Mouse (Mus musculus): ENCODE measurements at regions not wholly inside any gene's neighbourhood (a gene's known extent, or its start where the extent isn't known, plus 50 kb on each side); places are given as distances from the start of the nearest gene placed in this dataset.

DNA sequence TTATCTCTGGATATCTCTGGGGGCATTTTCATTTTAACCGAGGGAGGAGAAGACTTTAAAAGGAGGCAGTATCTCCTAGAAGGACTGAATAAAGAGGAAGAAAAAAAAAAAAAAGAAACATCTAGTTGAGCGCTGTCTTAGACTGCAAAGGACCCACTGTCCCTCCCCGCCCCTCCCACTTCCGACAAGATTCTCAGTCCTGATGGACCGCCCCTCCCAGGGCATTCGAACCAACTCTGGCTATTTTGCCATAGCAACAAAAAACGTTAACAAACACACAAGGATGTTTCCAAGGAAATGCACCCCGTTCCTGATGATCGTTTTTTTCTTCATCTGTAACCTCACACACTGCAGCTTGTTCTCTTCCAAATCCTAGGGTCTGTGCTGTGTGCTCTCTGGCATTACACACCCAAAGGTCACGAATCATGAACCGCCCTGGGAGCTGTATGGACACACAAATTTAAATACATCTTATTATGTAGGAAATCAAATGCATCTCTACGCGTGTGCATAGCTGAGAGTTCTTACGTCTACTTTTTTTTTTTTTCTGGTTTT lies 75.8 kb downstream of the Rnd3 start:
- DNase-seq (ENCODE audit: low spot score in 2 of 2): no peak

DNA sequence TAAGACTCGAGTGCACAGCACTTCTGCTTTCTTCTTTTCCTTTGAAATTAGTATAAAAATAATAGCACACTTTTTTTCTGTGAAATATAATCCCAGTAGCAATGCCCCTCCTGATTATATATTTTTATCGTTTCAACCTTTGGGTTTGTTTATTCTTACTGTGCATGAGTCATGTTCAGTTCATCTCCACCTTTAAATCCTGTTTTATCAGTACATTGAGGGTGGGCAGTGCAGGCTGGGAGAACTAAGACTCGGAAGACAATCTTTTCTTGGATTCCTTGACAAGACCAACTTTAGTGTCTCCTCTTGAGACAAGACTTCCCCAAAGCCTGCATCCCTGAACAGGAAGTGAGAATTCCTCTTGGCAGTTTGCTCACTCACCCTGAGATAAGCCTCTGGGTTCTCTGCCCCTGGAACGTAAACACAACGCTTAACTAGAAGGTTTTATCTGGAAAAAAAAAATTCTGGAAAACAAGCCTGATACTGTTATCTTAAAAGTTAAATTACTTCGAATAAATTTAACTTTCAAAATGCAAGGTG lies 76.5 kb downstream of the Rnd3 start:
- no peak for DNase-seq (ENCODE audit: low spot score in 2 of 2)

GRCm38 (mm10) chr2:51070902-51071301 lies 78.0 kb downstream of the Rnd3 start:
- no peak for DNase-seq (ENCODE audit: low spot score in 2 of 2)

DNA sequence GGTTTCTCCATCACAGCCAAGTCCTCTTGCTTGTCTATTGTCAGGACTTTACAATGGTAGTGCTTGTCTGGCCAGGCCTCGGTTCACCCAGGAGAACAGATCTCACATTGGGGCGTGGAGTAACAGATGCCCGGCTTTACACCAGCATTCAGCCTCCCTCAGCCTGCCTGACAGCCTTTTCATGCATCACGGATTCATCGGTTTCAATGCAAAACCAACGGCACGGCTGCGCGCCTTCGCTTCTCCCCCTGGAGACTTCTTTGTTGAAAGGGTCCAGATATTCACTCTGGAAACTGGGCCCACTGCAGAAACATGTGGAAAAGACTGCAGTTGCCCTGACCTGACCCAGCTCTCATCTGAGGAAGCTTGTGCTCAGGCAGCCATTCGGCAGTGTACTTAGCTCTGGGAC lies 82.5 kb downstream of the Rnd3 start:
- peak; percentile 12 to 17 for DNase-seq (ENCODE audit: low spot score in 2 of 2)

- DNase-seq (ENCODE audit: low spot score in 2 of 2): no peak
Observed at GRCm38 (mm10) chr2:51065821-51066220, 83.1 kb downstream of the Rnd3 start.

DNA sequence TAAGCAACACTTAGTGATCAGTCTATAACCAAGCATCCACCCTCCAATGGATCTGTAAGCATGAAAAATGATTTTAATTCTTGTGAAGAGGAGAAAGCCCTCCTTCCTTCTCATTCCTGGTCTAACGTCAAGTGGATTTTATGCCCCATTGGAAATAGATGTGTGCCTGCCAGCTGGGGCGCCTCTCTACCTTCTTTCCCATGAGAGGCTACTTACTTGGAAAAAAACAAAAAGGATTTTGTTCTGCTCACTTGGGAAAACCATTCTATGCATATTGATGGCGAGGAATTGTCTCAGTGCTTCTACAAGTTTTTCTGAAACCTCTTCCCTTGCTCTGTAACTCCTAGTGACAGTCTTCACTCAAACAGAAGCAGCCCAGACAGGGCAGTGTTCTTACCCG lies 84.1 kb downstream of the Rnd3 start:
- DNase-seq (ENCODE audit: low spot score in 2 of 2): no peak

DNA sequence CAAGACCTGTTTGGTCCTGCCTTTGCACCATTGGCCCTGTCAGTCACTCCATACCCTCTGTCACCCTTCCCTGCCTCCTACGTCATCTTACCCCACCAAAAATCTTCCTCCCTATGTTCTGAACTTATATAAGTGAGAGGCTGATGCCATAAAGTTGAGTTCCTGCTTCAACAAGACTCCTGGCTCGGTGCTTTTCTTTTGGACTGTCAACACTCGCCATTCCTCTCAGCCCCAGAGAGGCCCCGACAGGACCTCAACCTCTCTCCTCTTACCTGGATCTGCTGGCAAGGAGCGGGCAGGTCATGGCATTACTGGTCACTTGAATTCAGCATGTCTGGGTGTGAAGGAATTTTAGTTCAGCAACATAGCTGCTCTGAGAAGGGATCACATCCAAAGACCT lies 86.9 kb downstream of the Rnd3 start:
- no peak for DNase-seq (ENCODE audit: low spot score in 2 of 2)

GRCm38 (mm10) chr2:51058158-51058557 lies 90.8 kb downstream of the Rnd3 start:
- no peak for DNase-seq (ENCODE audit: low spot score in 2 of 2)

DNA sequence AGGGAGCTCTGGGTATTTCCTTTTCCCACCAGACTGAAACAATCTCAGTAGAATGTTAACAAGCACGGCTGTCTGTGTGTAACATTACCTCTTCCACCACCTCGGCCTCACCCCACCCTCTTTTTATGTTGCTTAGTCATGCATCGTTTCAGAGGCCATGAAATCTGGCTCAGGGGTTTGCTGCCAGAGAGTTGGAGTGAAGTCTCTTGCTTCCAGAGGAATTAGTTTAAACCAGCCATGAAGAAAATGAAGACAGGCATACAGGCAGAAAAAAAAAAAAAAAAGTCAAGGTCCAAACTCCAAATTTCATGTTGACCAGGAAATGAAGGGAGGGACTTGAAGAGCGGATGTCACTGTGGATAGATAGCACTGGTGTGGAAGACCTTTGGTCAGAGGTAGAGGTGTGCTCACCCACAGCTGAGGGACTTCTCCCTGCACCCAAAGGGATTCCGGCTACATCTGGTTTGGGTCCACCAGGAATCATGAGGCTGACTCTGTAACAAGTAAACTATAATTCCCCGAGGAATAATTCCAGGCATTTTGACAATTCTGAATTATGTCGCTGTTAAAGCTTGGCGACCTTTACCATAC lies 92.7 kb downstream of the Rnd3 start:
- DNase-seq (ENCODE audit: low spot score in 2 of 2): no peak

GRCm38 (mm10) chr2:51055339-51055738 lies 93.6 kb downstream of the Rnd3 start:
- DNase-seq (ENCODE audit: low spot score in 2 of 2): no peak

DNA sequence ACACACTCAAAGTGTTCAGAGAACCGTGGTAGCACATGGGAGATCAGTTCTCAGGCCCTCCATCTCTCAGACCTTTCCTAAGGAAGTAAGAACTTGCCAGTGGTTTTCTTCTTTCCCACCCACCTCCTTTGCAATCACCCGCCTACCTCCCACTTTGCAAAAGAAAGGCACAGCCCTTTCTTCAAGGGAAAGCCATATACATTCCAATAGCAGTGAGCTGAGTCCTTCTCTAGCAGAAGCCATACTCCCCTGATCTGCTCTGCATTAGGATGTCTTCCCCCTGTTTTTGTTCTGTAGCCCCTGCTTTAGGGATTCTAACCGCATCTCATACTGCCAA lies 99.1 kb downstream of the Rnd3 start:
- no peak for DNase-seq (ENCODE audit: low spot score in 2 of 2)

GRCm38 (mm10) chr2:51049101-51049833 lies 99.6 kb downstream of the Rnd3 start:
- DNase-seq (ENCODE audit: low spot score in 2 of 2): no peak

GRCm38 (mm10) chr2:51047520-51047919 lies 101.4 kb downstream of the Rnd3 start:
- no peak for DNase-seq (ENCODE audit: low spot score in 2 of 2)

DNA sequence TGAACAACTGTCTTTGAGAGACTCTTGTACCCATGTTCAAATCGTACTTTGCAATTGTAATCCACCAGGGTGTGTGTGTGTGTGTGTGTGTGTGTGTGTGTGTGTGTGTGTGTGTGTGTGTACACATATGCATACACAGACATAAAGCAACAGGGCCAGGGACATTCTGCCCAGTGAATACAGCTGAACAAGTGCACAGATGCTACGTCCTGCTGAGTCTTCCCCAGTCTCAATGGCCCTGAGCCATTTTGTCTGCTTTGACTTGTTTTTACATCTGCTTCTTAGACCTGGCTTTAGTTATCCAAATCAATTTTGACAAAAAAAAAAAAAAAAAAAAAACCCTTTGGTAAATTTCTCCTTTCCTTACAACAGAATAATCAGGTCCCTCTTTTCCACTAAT lies 103.3 kb downstream of the Rnd3 start:
- DNase-seq (ENCODE audit: low spot score in 2 of 2): no peak

- peak in 1 of 2 experiments; percentile 7 for DNase-seq (ENCODE audit: low spot score in 2 of 2)
Observed at GRCm38 (mm10) chr2:51041101-51041500, 107.8 kb downstream of the Rnd3 start.

- DNase-seq (ENCODE audit: low spot score in 2 of 2): no peak
Observed at GRCm38 (mm10) chr2:51038685-51039084, 110.2 kb downstream of the Rnd3 start.

DNA sequence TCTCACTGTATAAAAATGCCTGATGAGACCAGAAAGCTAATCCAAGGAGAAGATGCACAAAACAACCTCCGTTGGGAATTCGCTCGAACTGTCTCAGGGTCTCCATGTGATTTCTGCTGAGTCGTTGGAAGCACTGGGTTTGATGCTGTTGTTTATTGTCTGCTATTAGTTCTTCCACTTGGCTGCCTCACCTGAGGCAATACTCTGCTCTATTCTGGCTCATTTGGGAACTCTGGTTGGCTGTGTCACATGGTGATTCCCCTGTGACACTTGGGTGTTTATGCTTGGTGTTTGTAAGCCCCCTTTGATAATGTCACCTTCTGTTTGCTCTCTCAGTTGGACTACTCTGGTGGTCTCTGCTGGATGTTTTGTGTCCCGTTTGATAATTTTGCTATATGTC lies 111.9 kb downstream of the Rnd3 start:
- no peak for DNase-seq (ENCODE audit: low spot score in 2 of 2)

DNA sequence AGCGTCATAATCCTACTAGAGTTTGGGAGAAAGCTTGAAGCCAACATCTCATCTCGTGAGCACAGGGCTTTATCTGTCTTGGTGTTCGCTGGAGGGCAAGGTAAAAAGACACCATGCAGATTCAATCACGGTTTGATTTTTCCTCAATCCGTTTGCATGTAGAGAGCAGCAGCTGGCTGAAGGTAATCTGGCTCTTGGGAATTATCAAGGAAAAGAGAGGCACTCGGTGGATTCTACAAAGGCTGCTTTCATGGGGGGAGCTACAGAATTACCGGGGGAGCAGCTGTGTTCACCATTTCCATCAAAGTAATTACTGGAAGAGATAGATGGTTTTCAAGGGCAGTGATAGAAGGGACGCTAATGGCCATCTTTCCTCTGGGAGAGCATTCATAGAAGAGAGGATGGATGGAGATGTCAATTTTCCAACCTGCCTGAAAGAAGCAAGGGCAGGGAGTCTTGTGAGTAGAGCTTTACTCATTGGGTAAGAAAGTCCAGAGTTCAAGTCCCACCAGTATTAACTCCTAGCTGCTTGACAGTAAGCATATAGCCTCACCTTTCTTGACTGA lies 112.6 kb downstream of the Rnd3 start:
- no peak for DNase-seq (ENCODE audit: low spot score in 2 of 2)

- DNase-seq (ENCODE audit: low spot score in 2 of 2): no peak
Observed at GRCm38 (mm10) chr2:51033881-51034280, 115.0 kb downstream of the Rnd3 start.

- DNase-seq (ENCODE audit: low spot score in 2 of 2): no peak
Observed at GRCm38 (mm10) chr2:51022479-51022878, 126.4 kb downstream of the Rnd3 start.

DNA sequence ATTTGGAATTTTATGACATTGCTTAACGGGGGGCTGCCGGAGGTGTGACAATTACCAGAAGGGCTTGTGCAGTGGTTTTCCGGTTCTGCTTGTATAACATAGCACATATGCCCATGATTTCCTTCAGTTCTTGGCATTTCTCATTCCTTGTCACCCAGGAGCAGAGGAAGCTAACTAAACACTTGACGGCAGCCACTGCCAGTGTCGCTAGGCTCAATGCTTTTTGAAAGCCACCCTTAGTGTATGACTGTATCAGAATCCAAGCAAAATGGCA lies 132.8 kb downstream of the Rnd3 start:
- no peak for DNase-seq (ENCODE audit: low spot score in 2 of 2)

DNA sequence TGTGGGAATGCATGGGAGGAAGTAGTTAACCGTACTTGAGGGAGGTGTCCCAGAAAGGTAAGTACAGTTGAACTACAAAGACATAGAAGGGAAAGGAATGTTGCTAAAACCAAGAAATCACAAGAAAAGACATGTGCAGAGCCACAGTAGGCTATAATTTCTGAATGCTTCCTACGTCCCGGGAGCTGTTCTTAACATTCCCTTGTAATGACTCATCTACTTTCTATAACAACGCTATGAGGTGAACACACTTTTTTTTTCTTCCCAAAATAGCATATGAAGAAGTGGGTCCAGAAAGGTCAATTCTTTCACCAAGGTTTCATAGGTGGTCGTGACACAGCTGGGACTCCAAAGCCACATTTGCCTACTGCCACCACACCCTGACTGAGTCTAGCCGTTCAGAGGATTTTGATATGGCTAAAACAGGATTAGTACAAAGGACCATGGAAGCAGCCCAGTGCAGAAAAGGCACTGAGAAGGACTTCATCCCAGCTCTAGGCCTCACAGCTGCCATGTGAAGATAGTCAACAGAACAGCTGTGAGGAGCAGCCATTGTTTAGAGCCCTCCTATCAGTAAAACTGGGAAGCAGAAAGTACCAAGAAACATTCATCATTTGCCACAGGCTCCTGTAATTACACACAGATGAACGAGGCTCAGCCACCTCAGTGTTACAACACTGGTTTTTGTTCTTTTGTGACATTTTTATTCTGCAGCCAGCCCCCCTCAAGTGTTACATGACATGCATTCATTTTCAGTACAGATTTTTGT lies 133.4 kb downstream of the Rnd3 start:
- DNase-seq (ENCODE audit: low spot score in 2 of 2): no peak
